Mouse (Mus musculus): ENCODE results near the gene Hs3st3b1.

The Hs3st3b1 gene

GRCm38 (mm10) chr11:63924286-63924930, 2.3 kb upstream of the Hs3st3b1 start:
- in situ Hi-C loops (cut with MboI, MseI): no loop called here

GRCm38 (mm10) chr11:63923386-63923785, 1.3 kb upstream of the Hs3st3b1 start:
- in situ Hi-C loops (cut with MboI, MseI): no loop called here

- in situ Hi-C loops (cut with MboI, MseI): no loop called here
Observed at GRCm38 (mm10) chr11:63921044-63921951, 792 bp downstream of the Hs3st3b1 start.

GRCm38 (mm10) chr11:63920531-63920930, 1.6 kb downstream of the Hs3st3b1 start:
- in situ Hi-C loops (cut with MboI, MseI): no loop called here

- in situ Hi-C loops (cut with MboI, MseI): loop anchor here (10.0 kb wide), 1 partner anchor 1885 kb away; the partner anchor contains the start of gene Zkscan6
Observed at GRCm38 (mm10) chr11:63919211-63920098, 2.6 kb downstream of the Hs3st3b1 start.

GRCm38 (mm10) chr11:63918321-63919105, 3.6 kb downstream of the Hs3st3b1 start:
- in situ Hi-C loops (cut with MboI, MseI): loop anchor here (10.0 kb wide), 1 partner anchor 1886 kb away; the partner anchor contains the start of gene Zkscan6

- in situ Hi-C loops (cut with MboI, MseI): loop anchor here (10.0 kb wide), 1 partner anchor 1887 kb away; the partner anchor contains the start of gene Zkscan6
Observed at GRCm38 (mm10) chr11:63917561-63917960, 4.5 kb downstream of the Hs3st3b1 start.

- in situ Hi-C loops (cut with MboI, MseI): loop anchor here (10.0 kb wide), 1 partner anchor 1890 kb away; the partner anchor contains the start of gene Zkscan6
Observed at GRCm38 (mm10) chr11:63914388-63914787, 7.7 kb downstream of the Hs3st3b1 start.

- in situ Hi-C loops (cut with MboI, MseI): loop anchor here (10.0 kb wide), 1 partner anchor 1891 kb away; the partner anchor contains the start of gene Zkscan6
Observed at GRCm38 (mm10) chr11:63913936-63914335, 8.2 kb downstream of the Hs3st3b1 start.

- in situ Hi-C loops (cut with MboI, MseI): loop anchor here (10.0 kb wide), 1 partner anchor 1894 kb away; the partner anchor contains the start of gene Zkscan6
Observed at GRCm38 (mm10) chr11:63911001-63911400, 11.1 kb downstream of the Hs3st3b1 start.

- in situ Hi-C loops (cut with MboI, MseI): loop anchor here (10.0 kb wide), 1 partner anchor 1895 kb away; the partner anchor contains the start of gene Zkscan6
Observed at GRCm38 (mm10) chr11:63909961-63910360, 12.1 kb downstream of the Hs3st3b1 start.

- in situ Hi-C loops (cut with MboI, MseI): no loop called here
Observed at GRCm38 (mm10) chr11:63908500-63908899, 13.6 kb downstream of the Hs3st3b1 start.

GRCm38 (mm10) chr11:63906552-63907353, 15.3 kb downstream of the Hs3st3b1 start:
- in situ Hi-C loops (cut with MboI, MseI): no loop called here

GRCm38 (mm10) chr11:63904787-63905186, 17.3 kb downstream of the Hs3st3b1 start:
- in situ Hi-C loops (cut with MboI, MseI): no loop called here

GRCm38 (mm10) chr11:63898509-63899168, 23.5 kb downstream of the Hs3st3b1 start:
- in situ Hi-C loops (cut with MboI, MseI): no loop called here

GRCm38 (mm10) chr11:63897856-63898508, 24.1 kb downstream of the Hs3st3b1 start:
- in situ Hi-C loops (cut with MboI, MseI): no loop called here

GRCm38 (mm10) chr11:63897011-63897410, 25.1 kb downstream of the Hs3st3b1 start:
- in situ Hi-C loops (cut with MboI, MseI): no loop called here

GRCm38 (mm10) chr11:63894188-63894587, 27.9 kb downstream of the Hs3st3b1 start:
- in situ Hi-C loops (cut with MboI, MseI): no loop called here
